Mouse (Mus musculus) midbrain, embryonic 15.5 days (tissue): ENCODE data around the gene Mrpl12. TPM values are rescaled to one million over a fixed set of nuclear protein-coding genes. Genes with fewer than 3 reads are reported as not detected.

Experiments used
- ATAC-seq: fragments of 200-750 bp; cut with Nextera tagmentation; replicated peaks from 2 replicates; pipeline ENCODE4 v1.8.0; 2017; ENCODE audit warnings: moderate TSS enrichment
- H3K27ac ChIP-seq: fragments of 300-500 bp; sonication (generic); 2 replicates; pipeline ENCODE4 v1.5.1; 2015; ENCODE audit warnings: mild to moderate bottlenecking, inconsistent platforms
- H3K27me3 ChIP-seq: fragments of 300-500 bp; sonication (generic); replicated peaks from 2 replicates; pipeline ENCODE4 v1.6.1; 2015; ENCODE audit warnings: inconsistent platforms
- H3K36me3 ChIP-seq: fragments of 300-500 bp; sonication (generic); replicated peaks from 2 replicates; pipeline ENCODE4 v1.6.1; 2015; ENCODE audit warnings: inconsistent platforms
- H3K4me1 ChIP-seq: fragments of 300-500 bp; sonication (generic); 2 replicates; pipeline ENCODE4 v1.6.1; 2015; ENCODE audit warnings: inconsistent platforms
- H3K4me2 ChIP-seq: fragments of 300-500 bp; sonication (generic); 2 replicates; pipeline ENCODE4 v1.6.1; 2015; ENCODE audit warnings: inconsistent platforms, mild to moderate bottlenecking, moderate library complexity
- H3K4me3 ChIP-seq: fragments of 300-500 bp; sonication (generic); 2 replicates; pipeline ENCODE4 v1.5.1; 2015; ENCODE audit warnings: mild to moderate bottlenecking, inconsistent platforms
- H3K9ac ChIP-seq: fragments of 300-500 bp; sonication (generic); 2 replicates; pipeline ENCODE4 v1.6.1; 2015; ENCODE audit warnings: mild to moderate bottlenecking, inconsistent platforms
- H3K9me3 ChIP-seq: fragments of 300-500 bp; sonication (generic); 2 replicates; pipeline ENCODE4 v1.6.1; 2016; ENCODE audit warnings: inconsistent platforms
- WGBS: fragments of 180-500 bp; shearing (Covaris S2); methylation state at CpG from one replicate; pipeline ENCODE4 v1.1.7; 2015; ENCODE audit warnings: mixed read lengths; 5-methylcytosine and 5-hydroxymethylcytosine counted together
- polyA plus RNA-seq: library from polyadenylated mRNA; unstranded; fragments of >200 nt; fragmentation: Nextera tagmentation; extraction: Ambion mirVana; gene quantifications from 2 replicates; pipeline ENCODE4 v1.2.1, GENCODE M21; 2015

Mrpl12 gene
- polyA plus RNA-seq, 1 experiment from 2014 or later: 112 TPM

- ATAC-seq: no peak
- H3K27me3 ChIP-seq: peaks cover 64% of the 10 kb centered on the region
- no peak overlapping the region for H3K4me3 ChIP-seq
These were observed 47.2 kb downstream of the Mrpl12 start for GRCm38 (mm10) chr11:120531646-120532045.

DNA sequence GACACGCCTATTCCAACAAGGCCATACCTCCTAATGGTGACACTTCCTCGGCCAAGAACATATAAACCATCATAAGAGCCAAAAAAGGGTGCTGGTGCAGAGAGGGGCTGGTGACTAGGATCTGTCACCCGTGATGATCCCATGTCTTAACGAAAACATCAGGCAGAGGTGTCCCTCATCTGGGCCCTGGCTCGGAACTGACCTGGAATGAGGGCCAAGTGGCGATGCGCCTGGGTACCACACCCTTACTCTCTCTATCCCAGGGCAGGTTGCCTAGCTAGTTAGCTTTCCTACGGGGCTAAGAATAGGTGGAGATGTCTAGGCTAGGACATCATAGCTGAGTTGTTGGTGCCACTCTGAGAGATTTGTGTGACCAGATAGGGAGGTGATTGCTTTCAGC lies 49.7 kb downstream of the Mrpl12 start:
- H3K4me3 ChIP-seq: no peak overlapping the region

More at GRCm38 (mm10) chr11:120531646-120532045, 47.2 kb downstream of the Mrpl12 start:
- H3K9ac ChIP-seq: no peak overlapping the region
- no peak overlapping the region for H3K27ac ChIP-seq
- peaks cover 10% of the 10 kb centered on the region for H3K4me1 ChIP-seq
- no peaks in the 10 kb centered on the region for H3K36me3 ChIP-seq
- no peaks in the 10 kb centered on the region for H3K9me3 ChIP-seq
- 32% methylated on average over 9 of the region's 9 CpGs for WGBS
- no peak overlapping the region for H3K4me2 ChIP-seq

DNA sequence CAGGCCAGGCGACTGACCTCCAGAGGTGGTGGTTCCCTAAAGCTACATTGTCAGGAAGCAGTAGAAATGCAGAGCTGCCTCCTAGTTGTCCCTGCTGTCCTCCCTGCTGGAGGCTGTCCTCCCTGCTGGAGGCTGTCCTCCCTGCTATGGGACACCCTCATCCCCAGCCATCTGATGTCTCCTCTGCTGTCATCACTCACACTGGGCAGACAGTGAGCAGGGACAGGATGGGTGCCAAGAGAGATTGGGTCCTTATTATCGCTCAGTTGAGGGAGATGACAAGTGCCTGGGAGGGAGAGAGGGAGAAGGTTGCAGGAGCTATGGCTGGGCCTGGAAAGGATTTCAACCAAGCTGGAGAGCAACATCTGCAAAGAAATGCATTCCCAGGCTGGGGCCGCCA lies 50.7 kb downstream of the Mrpl12 start:
- WGBS: 75% methylated on average over 3 of the region's 3 CpGs
- no peak overlapping the region for H3K4me3 ChIP-seq
- H3K4me1 ChIP-seq: peaks cover 23% of the 10 kb centered on the region
- no peaks in the 10 kb centered on the region for H3K9me3 ChIP-seq
- no peak overlapping the region for H3K9ac ChIP-seq
- H3K4me2 ChIP-seq: no peak overlapping the region
- H3K36me3 ChIP-seq: no peaks in the 10 kb centered on the region
- H3K27me3 ChIP-seq: peaks cover 36% of the 10 kb centered on the region
- ATAC-seq: no peak
- H3K27ac ChIP-seq: no peak overlapping the region

More for the DNA sequence above, 49.7 kb downstream of the Mrpl12 start:
- Histone ChIP-seq H3K9ac (no peak overlapping the region), H3K27me3 (peaks cover 46% of the 10 kb centered on the region), H3K4me1 (peaks cover 13% of the 10 kb centered on the region), H3K4me2 (no peak overlapping the region), H3K27ac (no peak overlapping the region), H3K36me3 (no peaks in the 10 kb centered on the region), H3K9me3 (no peaks in the 10 kb centered on the region)
- no peak for ATAC-seq
- WGBS: 84% methylated on average over 8 of the region's 8 CpGs

DNA sequence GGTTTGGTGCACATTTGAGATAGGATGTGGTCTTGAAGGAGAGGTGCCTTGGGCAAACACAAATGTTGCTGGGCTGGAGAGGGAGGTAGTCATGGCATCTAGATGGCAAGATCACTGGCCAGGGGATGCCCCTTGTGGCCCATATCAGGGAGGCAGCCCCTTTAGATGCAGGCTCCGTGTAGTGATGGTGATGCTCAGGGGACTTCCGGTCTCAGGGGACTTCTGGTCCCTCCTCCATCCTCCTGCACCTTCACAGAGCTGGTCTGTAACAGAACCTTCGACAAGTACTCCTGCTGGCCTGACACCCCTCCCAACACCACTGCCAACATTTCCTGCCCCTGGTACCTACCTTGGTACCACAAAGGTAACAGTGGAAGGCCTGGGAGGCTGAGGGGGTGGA lies 51.4 kb downstream of the Mrpl12 start:
- Histone ChIP-seq H3K4me3 (no peak overlapping the region), H3K9ac (no peak overlapping the region), H3K9me3 (no peaks in the 10 kb centered on the region), H3K36me3 (no peaks in the 10 kb centered on the region), H3K4me1 (peaks cover 17% of the 10 kb centered on the region), H3K4me2 (no peak overlapping the region), H3K27me3 (peaks cover 29% of the 10 kb centered on the region), H3K27ac (no peak overlapping the region)
- ATAC-seq: no peak
- 83% methylated on average over 3 of the region's 3 CpGs for WGBS

DNA sequence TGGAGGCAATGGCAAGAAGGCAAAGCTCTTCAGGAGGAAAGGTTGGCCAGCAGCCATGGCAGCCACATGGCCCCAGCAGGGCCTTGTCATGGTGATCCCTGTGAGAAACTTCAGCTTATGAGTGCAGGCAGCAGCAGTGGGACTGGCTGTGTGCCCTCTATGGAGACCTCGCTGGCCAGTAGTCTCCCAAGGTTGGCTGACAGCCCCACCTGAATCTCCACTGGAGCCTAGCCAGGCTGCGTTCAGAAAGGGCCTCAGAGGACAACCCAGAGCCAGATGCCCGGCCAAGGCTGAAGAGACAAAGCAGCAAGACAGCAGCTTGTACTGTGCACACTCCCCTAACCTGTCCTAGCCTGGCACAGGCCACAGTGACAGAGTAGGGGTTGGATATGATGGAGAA lies 54.1 kb downstream of the Mrpl12 start:
- Histone ChIP-seq H3K4me1 (peaks cover 13% of the 10 kb centered on the region), H3K27me3 (peaks cover 2% of the 10 kb centered on the region), H3K9me3 (no peaks in the 10 kb centered on the region), H3K9ac (no peak overlapping the region), H3K27ac (no peak overlapping the region), H3K4me2 (no peak overlapping the region), H3K4me3 (no peak overlapping the region), H3K36me3 (peaks cover 10% of the 10 kb centered on the region)
- no peak for ATAC-seq
- 79% methylated on average over 3 of the region's 3 CpGs for WGBS

Other genes with a start within 250 kb of the Mrpl12 start
- gene Actg1, start 136.1 kb upstream of the Mrpl12 start, polyA plus RNA-seq: 4,418 and 4,467 TPM in 2 replicates
- 0.84 and 1.4 TPM in 2 replicates for gene Fscn2, start 123.1 kb upstream of the Mrpl12 start, polyA plus RNA-seq
- 124 TPM in 2 replicates for gene Faap100, start 105.8 kb upstream of the Mrpl12 start, polyA plus RNA-seq
- 34.2 and 39.1 TPM in 2 replicates for gene Nploc4, start 46.9 kb upstream of the Mrpl12 start, polyA plus RNA-seq
- not detected in 2 replicates for gene Tspan10, start 42.0 kb upstream of the Mrpl12 start, polyA plus RNA-seq
- 0.39 and 0.52 TPM in 2 replicates for gene Pde6g, start 31.1 kb upstream of the Mrpl12 start, polyA plus RNA-seq
- 9.8 and 11.4 TPM in 2 replicates for gene Oxld1, start 26.5 kb upstream of the Mrpl12 start, polyA plus RNA-seq
- 27.9 and 28.1 TPM in 2 replicates for gene Ccdc137, start 26.5 kb upstream of the Mrpl12 start, polyA plus RNA-seq
- 63.0 and 64.1 TPM in 2 replicates for gene Arl16, start 17.0 kb upstream of the Mrpl12 start, polyA plus RNA-seq
- gene Slc25a10, start 7.2 kb downstream of the Mrpl12 start, polyA plus RNA-seq: 28.6 and 29.2 TPM in 2 replicates
- 0.17 and 0.19 TPM in 2 replicates for gene Gcgr, start 46.1 kb downstream of the Mrpl12 start, polyA plus RNA-seq
- gene Mcrip1, start 65.1 kb downstream of the Mrpl12 start, polyA plus RNA-seq: 249 and 264 TPM in 2 replicates
- gene Ppp1r27, start 66.5 kb downstream of the Mrpl12 start, polyA plus RNA-seq: not detected in 2 replicates
- gene P4hb, start 88.6 kb downstream of the Mrpl12 start, polyA plus RNA-seq: 256 and 259 TPM in 2 replicates
- 458 and 487 TPM in 2 replicates for gene Arhgdia, start 97.0 kb downstream of the Mrpl12 start, polyA plus RNA-seq
- 225 and 233 TPM in 2 replicates for gene Alyref, start 113.8 kb downstream of the Mrpl12 start, polyA plus RNA-seq
- gene Anapc11, start 113.8 kb downstream of the Mrpl12 start, polyA plus RNA-seq: 200 and 205 TPM in 2 replicates
- gene Npb, start 123.9 kb downstream of the Mrpl12 start, polyA plus RNA-seq: 0.59 and 1.3 TPM in 2 replicates
- 222 and 233 TPM in 2 replicates for gene Pcyt2, start 133.3 kb downstream of the Mrpl12 start, polyA plus RNA-seq
- gene Sirt7, start 140.6 kb downstream of the Mrpl12 start, polyA plus RNA-seq: 45.8 and 48.2 TPM in 2 replicates
- 42.0 and 45.2 TPM in 2 replicates for gene Mafg, start 149.0 kb downstream of the Mrpl12 start, polyA plus RNA-seq
- 18.2 and 21.2 TPM in 2 replicates for gene Pycr1, start 159.2 kb downstream of the Mrpl12 start, polyA plus RNA-seq
- 0.90 and 1.2 TPM in 2 replicates for gene Myadml2, start 163.5 kb downstream of the Mrpl12 start, polyA plus RNA-seq
- 1.4 and 1.8 TPM in 2 replicates for gene Notum, start 176.6 kb downstream of the Mrpl12 start, polyA plus RNA-seq
- 149 and 158 TPM in 2 replicates for gene Aspscr1, start 188.4 kb downstream of the Mrpl12 start, polyA plus RNA-seq
- 95.6 and 99.7 TPM in 2 replicates for gene Cenpx, start 229.1 kb downstream of the Mrpl12 start, polyA plus RNA-seq
- gene Lrrc45, start 229.3 kb downstream of the Mrpl12 start, polyA plus RNA-seq: 82.6 and 89.9 TPM in 2 replicates
- 560 and 572 TPM in 2 replicates for gene Rac3, start 236.9 kb downstream of the Mrpl12 start, polyA plus RNA-seq
- 6.8 and 7.9 TPM in 2 replicates for gene Dcxr, start 242.7 kb downstream of the Mrpl12 start, polyA plus RNA-seq
- 1.2 and 2.2 TPM in 2 replicates for gene Cbr2, start 247.5 kb downstream of the Mrpl12 start, polyA plus RNA-seq